Mouse (Mus musculus) testis, postnatal 14 days (tissue): Measurements from ENCODE around the gene Ccl25.
"Not testable (repeated sequence)": the region's sequence is repeated elsewhere in the genome, so short reads cannot be mapped to it uniquely, and the experiment has no call there.

Experiments
- DNase-seq: peaks from one replicate; pipeline ENCODE4 v3.0.0; 2021; ENCODE audit warnings: low spot score

The Ccl25 gene

DNA sequence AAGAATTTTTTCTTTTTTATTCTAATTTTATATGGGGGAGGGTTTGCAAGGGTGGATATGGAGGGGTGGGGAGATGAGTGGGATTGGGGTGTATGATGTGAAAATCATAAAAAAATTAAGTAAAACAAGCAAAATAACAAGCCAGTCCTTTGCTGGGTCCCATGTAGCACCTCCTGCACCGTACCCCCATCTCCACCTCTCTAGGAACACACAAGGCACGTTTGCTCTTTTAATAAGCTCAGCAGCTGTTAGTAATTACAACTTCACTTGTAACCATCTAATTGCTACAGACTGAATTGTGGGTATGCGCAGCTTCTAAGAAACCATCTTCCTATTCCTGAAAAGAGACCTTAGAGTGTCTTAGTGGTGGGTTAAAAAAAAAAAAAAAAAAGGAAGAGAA lies 15.2 kb downstream of the Ccl25 start:
- no peak for DNase-seq

DNA sequence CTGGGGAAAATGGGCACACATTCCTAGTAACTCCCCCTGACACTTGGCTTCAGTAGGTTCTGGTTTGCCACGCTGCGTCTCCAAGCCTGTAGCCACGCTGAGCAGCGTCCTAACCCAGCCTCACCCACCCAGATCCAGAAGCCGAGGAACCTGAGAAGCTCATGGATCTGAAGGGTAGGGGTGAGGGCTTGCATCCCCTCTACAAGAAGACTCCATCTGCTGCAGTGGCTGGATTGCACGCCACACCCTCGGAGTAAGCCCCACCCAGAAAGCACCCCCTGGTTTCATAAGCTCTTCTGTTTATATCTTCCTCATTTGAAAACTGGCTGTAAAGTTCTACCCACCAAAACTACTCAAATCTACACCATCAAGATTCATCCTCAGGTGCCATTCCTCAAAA lies 22.7 kb downstream of the Ccl25 start:
- DNase-seq, result no peak

DNA sequence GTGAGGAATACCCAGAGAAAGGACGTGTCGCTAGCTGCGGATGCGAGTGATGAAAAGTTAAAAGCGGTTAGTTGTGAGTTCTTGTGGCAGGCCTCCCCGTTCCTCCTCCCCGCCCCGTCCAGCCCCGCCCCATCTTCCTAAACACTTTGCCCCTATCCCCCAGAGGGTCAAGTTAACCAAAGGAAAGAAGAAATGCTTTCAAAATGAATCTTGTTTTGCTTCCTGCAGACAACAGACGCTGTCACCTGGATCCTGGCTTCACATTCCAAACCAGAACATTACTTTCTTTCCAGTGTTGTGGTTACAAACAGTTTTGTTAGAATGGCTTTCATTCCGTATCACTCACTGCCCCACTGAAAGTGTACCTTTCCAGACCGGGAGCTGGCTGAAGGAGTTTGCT lies 23.3 kb downstream of the Ccl25 start:
- no peak for DNase-seq

DNA sequence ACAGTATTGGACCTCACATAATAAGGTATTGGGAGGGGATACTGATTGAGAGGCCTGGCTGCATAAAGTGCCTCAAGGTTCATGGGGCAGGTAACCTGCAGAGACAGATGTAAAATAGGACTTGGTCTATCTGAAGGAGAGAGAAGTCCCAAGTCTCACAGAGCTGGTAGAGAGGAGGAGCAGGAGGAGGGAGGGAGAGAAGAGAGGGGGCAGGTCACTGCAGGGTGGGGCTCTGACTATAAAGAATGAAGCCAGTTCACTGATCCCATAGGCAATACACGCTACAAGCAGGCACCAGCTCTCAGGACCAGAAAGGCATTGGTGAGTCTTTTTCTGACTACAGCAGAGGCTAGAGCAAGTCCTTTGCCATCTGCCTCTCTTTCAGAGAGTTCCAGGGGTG lies 24.3 kb downstream of the Ccl25 start:
- DNase-seq, result no peak

DNA sequence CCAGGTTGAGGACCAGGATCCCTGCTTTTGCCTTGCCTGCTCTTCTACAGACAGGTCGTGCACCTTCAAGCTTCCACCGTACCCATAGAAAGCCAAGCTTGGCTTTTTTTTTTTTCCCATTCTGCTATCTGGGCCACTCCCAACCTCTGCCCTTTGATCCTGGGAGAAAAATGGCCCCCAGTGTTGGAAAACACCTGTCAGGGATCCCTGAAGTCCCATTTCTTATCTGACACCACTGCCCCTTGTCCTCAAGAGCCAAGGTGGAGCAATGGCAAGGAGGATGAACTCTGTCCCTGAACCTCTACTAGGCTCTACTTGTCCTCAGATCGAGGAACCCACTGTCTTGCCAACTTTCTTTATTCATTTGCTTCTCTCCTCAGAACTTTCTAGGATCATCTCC lies 25.6 kb downstream of the Ccl25 start:
- no peak for DNase-seq

DNA sequence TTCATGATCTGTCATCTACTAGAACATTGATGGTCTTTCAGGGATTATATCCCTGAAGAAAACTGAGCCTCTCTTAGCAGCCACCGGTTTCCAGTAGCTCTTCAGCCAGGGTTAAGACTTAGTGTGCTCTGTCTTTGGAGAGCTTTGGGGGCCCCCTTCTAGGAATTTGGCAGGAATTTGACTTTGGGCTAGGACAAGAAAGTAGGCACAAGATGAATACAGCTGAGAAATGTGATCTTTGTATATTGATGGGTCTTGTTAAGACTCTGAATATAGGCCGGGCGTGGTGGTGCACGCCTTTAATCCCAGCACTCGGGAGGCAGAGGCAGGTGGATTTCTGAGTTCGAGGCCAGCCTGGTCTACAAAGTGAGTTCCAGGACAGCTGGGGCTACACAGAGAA lies 27.6 kb downstream of the Ccl25 start:
- DNase-seq, result not testable (repeated sequence)

DNA sequence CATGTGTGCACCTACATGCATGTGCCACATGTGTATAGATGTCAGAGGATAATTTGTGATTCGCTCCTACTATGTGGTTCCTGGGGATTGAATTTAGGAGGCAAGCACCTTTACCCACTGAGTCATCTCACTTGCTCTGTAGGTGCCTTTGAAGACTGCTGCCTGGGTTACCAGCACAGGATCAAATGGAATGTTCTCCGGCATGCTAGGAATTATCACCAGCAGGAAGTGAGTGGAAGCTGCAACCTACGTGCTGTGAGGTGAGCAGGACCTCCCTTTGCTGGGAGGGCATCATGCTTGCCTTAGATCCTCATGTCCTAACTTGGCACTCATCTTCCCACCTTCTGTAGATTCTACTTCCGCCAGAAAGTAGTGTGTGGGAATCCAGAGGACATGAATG lies 28.7 kb downstream of the Ccl25 start:
- DNase-seq, result no peak

DNA sequence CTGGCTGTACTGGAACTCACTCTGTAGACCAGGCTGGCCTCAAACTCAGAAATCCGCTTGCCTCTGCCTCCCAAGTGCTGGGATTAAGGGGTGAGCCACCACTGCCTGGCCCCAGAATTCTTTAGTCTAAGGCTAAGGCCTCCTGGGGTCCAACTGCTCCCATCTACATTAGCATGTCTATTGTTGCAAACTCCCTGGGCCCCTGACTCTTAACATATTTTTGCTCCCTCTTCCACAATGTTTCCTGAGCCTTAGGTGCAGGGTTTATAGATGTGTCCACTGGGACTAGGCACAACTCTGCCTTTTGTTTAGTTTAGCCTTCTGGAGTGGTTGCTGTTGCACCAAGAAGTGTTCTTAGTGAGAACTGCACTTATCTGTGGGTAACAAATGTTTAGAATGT lies 29.5 kb downstream of the Ccl25 start:
- no peak for DNase-seq

DNA sequence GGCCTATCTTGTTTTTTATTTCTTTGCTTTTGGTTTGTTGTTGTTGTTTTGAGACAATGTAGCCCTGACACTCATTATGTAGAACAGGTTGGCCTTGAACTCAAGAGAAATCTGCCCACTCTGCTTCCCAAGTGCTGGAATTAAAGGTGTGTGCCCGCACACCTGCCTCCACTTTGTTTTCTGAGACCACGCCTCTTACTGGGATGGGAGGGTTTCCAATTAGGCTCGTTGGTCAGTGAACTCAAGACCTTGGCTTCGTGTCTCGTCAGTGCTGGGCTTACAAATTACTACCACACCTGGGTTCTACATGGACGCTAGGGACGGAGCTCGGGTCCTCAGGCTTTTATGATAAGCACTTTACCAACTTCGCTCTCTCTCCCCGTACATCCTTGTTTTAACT lies 30.4 kb downstream of the Ccl25 start:
- no peak for DNase-seq

DNA sequence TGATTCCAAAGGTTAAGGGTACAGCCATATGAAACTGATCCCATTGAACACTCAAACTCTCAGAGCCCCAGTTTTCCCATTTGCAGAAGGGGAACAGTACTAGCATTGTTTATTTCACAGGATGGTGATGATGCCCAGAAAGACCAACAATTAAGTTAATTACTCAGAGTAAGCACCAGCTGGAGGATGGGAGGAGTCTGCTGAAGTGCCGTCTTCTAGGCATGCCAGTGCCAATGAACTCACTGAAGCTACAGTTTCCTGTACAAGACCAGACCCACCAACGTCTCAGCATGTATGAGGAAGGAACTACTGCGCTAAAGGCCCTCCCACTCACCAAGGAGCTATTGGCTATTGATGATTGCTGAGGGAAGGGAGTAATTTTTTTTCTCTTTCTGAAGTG lies 34.4 kb downstream of the Ccl25 start:
- no peak for DNase-seq

DNA sequence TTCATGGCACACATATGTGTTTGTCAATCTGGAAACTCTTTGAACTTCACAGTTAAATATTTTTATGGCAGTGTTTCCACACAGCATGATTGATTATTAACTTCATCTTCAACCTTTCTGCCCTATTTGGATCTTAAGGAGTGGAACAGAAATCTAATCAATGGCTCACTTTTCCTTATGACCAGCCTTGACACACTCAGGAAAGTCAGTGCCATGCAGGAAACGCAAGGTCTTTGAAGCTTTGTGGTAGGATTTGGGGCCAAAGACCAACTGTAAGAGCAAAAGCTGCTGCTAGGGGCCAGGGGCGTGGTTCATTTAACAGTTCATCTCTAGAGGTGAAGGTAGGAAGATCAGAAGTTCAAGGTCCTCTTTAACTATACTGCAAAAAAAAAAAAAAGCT lies 35.9 kb downstream of the Ccl25 start:
- DNase-seq, result no peak

DNA sequence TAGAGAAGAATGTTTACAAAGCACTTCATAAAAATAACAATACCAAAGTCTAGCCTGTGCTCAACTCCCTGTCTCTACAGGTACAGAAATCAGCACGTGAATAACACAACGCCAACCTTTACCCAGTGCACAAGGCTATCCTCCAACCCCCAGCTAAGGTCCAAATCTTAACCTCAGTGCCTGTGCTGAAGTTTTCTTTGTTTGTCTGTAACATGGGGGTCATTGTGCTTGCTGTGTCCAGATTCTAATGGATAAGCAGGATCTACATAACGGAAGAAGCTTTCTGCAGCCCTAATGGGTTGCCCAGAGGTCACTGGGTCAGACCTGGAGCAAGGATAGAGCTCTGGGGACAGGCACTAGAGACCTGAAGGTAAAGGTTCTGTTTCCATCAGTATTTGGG lies 41.2 kb downstream of the Ccl25 start:
- no peak for DNase-seq

DNA sequence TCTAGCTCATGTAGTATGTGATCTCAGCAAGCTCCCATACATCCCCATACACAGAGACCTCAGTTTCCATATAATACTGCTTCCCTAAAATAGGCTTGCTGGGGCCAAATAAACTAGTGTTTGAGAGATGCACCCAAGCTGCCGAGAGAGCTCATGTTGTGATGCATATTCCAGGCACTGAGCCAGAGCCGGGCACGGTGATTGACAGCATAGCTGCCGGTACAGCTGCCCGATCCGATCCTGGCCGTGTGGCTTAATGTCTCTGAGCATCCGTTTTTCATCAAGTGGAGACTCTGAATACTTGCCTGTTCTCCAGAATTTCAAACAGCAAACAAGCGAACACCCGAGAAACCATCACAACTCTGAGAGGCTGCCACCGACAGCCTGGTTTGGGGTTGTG lies 42.8 kb downstream of the Ccl25 start:
- no peak for DNase-seq

DNA sequence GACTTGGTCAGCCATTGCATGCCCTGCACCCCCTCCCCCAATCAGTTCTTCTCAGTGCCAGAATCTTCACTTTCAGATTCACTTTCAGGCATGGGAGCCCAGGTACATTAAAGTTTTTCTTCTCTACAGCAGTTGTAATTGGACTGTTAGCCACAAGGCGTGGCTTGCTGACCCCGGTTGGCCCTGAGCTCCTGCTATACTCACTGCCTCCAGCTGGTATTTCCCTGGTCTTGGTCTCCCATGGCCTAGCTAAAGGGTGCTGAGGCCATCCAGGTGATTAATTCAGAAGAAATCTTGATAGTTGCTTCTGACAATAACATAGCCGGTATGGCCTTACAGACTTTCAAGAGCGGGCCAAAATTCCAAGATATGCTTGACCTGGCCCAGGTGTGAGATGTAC lies 43.5 kb downstream of the Ccl25 start:
- no peak for DNase-seq

DNA sequence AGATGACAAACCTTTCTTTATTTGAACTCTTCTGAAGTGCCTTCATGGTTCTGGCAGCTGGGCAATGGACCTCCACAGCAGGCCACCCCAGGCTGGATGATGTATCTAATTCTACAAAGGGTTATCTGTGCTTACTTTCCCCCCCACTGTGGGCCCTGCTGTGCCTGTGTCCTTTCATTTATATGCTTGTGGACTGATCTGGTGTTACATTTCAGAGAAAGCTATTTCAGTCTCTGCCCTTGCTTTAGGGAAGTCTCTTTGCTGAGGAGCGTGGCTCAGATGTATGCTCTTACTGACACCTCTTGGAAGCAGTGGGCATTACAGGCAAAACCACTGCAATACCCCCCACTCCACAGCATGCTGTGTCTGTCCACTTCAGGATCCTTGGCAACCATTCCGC lies 45.1 kb downstream of the Ccl25 start:
- no peak for DNase-seq

DNA sequence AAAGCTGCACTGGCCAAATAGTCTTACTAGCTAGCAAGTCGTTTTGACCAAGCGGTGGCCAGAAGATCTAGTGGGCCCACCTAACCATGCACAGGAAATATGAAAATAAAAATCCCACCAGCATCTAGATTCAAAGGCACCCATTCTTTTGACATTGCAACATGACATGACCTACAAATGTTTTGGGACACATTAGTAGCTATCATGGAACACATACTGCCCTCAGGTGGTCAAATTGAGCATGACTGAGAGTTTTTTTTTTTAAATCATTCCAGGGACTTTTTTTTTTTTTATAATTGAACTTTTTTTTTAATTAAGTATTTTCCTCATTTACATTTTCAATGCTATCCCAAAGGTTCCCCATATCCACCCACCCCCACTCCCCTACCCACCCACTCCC lies 47.6 kb downstream of the Ccl25 start:
- DNase-seq, result no peak

DNA sequence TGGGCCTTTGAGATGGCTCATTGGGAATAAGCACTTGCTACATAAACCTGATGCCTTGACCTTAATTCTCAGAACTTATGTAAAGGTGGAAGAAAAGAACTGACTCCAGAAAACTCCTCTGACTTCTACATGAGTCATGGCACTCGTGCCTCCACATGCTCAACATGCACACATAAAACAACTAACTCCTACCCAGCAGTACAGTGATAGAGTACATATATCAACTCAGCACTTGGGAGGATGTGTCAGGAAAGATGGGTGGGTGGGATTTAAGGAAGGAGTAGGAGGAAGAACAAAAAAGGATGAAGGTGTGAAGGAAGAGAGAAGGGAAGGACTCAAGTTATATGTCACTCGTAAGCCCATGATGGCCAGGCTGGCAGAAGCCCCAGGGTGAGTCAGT lies 76.4 kb downstream of the Ccl25 start:
- no peak for DNase-seq

DNA sequence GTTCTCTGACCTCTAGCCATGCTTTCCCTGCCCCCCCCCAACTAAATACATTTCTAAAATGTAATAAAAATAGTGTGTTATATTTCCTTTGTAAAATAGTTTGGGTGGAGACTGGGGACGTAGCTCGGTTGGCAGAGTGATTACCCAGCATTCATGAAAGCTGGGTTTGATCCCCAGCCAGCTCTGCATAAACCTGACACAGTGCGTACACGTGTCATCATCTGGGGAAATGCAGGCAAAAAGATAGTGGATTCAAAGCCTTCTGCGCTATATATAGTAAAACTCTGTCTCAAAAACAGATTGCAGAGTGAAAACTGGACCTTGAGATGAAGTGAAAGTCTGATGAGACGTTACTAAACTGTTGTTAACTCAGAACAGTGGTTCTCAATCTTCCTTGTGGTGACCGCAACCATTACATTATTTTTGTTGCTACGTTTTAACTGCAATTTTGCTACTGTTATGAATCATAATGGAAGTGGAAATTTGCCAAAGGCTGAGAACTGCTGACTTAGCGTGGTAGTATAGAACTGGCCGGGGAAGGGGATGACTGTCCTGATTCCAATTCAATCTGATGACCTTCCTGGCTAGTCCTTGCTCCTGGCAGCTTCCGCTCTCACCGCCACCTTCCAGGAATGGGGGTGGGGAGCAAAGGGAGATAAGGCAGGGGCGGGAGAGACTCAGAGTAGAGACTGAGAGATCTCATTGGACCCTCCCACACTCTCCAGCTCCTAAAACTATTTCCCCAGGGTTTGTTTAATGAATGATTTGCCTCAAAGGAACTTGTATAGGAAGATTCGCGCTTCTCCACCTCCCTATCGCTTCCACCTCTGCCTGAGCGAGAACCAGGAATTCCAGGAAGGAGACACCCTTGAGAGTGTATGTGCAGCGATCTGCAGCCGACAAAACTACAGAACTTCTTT lies 79.2 kb downstream of the Ccl25 start:
- no peak for DNase-seq

DNA sequence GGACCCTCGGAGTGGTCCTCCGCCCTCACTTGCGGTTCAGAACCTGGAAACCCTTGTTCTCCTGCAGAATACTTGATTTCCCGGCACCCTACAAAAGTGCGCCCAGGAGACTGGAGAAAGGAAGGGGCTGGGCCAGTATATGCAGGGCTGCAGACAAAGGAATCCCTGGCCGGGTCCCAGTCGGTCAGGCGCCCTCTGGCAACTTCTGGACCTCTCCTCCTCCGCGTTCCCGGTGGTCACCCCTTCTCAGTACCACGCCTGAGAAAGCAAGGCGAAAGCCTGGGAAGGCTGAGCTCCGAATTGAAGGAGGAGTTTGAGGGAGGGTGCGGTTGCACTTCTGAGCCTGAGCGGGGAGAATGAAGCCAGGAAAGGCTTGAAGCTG lies 79.9 kb downstream of the Ccl25 start:
- peak; percentile 16 for DNase-seq

DNA sequence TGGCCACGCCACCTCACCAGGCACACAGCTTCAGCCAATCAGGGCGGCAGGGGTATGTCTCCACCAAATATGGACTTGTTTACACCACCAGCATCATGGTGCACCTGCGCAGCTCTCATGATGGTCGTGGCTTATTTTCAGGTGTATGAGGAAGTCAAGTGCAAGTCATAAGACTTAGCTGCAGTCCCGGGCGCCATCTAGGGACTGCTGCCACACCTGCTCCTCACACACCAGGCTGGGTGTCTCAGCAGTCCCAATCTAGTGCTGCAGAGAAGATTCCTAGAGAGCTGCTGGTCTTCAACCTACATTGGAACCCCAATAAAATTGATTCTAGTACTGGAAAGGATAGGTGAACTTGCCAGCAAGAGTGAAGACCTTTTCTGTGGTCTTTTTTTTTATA lies 83.4 kb downstream of the Ccl25 start:
- not testable (repeated sequence) for DNase-seq
